Mouse (Mus musculus) forebrain, embryonic 11.5 days (tissue): ENCODE results near the gene Med16. TPM values are rescaled to one million over a fixed set of nuclear protein-coding genes. Genes with fewer than 3 reads are reported as not detected.
A peak's percentile ranks its signal among the peaks of the same experiment; 100 is the strongest.

Experiments used
- ATAC-seq: fragments of 200-750 bp; cut with Nextera tagmentation; replicated peaks from 2 replicates; pipeline ENCODE4 v1.8.0; 2017; ENCODE audit warnings: moderate TSS enrichment; ENCODE audit not compliant: low FRiP score
- DNase-seq: peaks from one replicate; pipeline ENCODE4 v3.0.0-alpha.2; 2017; ENCODE audit warnings: low spot score
- H3K27ac ChIP-seq: fragments of 300-500 bp; sonication (generic); 2 replicates; pipeline ENCODE4 v1.5.1; 2014; ENCODE audit warnings: low read depth, low read length
- H3K27me3 ChIP-seq: fragments of 300-500 bp; sonication (generic); 2 replicates; pipeline ENCODE4 v1.6.1; 2014; ENCODE audit warnings: mild to moderate bottlenecking, low read length, mixed read lengths; ENCODE audit not compliant: control insufficient read depth, insufficient read depth
- H3K36me3 ChIP-seq: fragments of 300-500 bp; sonication (generic); 2 replicates; pipeline ENCODE4 v1.6.1; 2014; ENCODE audit warnings: mild to moderate bottlenecking, low read length, moderate library complexity, mixed read lengths; ENCODE audit not compliant: control insufficient read depth, insufficient read depth
- H3K4me1 ChIP-seq: fragments of 300-500 bp; sonication (generic); replicated peaks from 2 replicates; pipeline ENCODE4 v1.6.1; 2014; ENCODE audit warnings: low read length, mixed read lengths; ENCODE audit not compliant: control insufficient read depth, insufficient read depth
- H3K4me2 ChIP-seq: fragments of 300-500 bp; sonication (generic); 2 replicates; pipeline ENCODE4 v1.6.1; 2014; ENCODE audit warnings: low read depth, mild to moderate bottlenecking, low read length, moderate library complexity, mixed read lengths; ENCODE audit not compliant: severe bottlenecking
- H3K4me3 ChIP-seq: fragments of 300-500 bp; sonication (generic); 2 replicates; pipeline ENCODE4 v1.5.1; 2014; ENCODE audit warnings: low read depth, low read length
- H3K9ac ChIP-seq: fragments of 300-500 bp; sonication (generic); 2 replicates; pipeline ENCODE4 v1.6.1; 2014; ENCODE audit warnings: low read length
- H3K9me3 ChIP-seq: fragments of 300-500 bp; sonication (generic); 2 replicates; pipeline ENCODE4 v1.6.1; 2016; ENCODE audit warnings: low read length, mixed read lengths; ENCODE audit not compliant: control insufficient read depth
- WGBS: fragments of 180-500 bp; shearing (Covaris S2); extraction: QIAGEN DNeasy Blood & Tissue Kit; methylation state at CpG from one replicate; pipeline ENCODE4 v1.1.7; 2014; 5-methylcytosine and 5-hydroxymethylcytosine counted together
- polyA plus RNA-seq: library from polyadenylated mRNA; unstranded; fragments of >200 nt; fragmentation: Nextera tagmentation; extraction: Ambion mirVana; gene quantifications from 2 replicates; pipeline ENCODE4 v1.2.1, GENCODE M21; 2014

Med16 gene
- polyA plus RNA-seq, 1 experiment from 2014 or later, result 60.4 TPM

GRCm38 (mm10) chr10:79874290-79874862 is 34.3 kb downstream of the Med16 start, which contains the start of the genes Prtn3 and Plppr3:
Gene Prtn3 (plus strand): TSS chr10:79874476.
Gene Plppr3 (minus strand): TSS chr10:79874634.
- peak within 1 kb of the TSS; percentile 78 for H3K27ac ChIP-seq
- H3K27me3 ChIP-seq, result no peaks in the 10 kb centered on the region
- no peaks in the 10 kb centered on the region for H3K9me3 ChIP-seq
- peak; percentile 91 for DNase-seq
- H3K9ac ChIP-seq, result peak within 1 kb of the TSS; percentile 97
- peaks cover 4% of the 10 kb centered on the region for H3K36me3 ChIP-seq
- peak within 1 kb of the TSS; percentile 78 for H3K4me3 ChIP-seq
- WGBS, result under 1% methylated on average over 48 of the region's 57 CpGs
- ATAC-seq, result peak; percentile 89
- peak within 1 kb of the TSS; percentile 79 for H3K4me2 ChIP-seq
- peaks cover 10% of the 10 kb centered on the region; the same call in 1 of the 2 replicates for H3K4me1 ChIP-seq

GRCm38 (mm10) chr10:79873715-79874289 is 34.9 kb downstream of the Med16 start:
- WGBS, result 1% methylated on average over 26 of the region's 26 CpGs
- H3K9ac ChIP-seq, result peak overlapping the region; percentile 97

DNA sequence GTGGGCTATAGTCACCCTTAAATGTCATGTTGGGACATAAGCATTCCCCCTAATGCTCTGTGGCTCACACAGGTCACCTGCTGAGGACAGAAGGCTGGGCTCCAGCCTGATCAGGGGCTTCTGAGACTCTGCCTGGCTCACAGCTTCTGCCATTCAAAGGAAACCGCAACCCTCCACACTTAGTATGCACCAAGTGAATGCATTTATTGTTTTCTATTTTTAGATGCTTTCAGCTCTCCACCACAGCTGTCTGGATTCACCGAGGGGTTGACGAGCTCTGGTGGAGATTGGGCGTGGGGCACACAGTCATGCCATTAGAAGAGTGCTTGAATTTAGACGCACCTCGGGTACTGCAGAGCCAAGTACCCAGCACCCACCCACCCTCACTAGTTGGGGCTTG is 35.4 kb downstream of the Med16 start:
- H3K27ac ChIP-seq, result 0 out of 2 replicates have a peak overlapping the region, but pooled peaks have one; percentile 78
- H3K27me3 ChIP-seq, result no peaks in the 10 kb centered on the region
- WGBS, result 10% methylated on average over 6 of the region's 6 CpGs
- DNase-seq (no peak), ATAC-seq (0 out of 2 replicates have a peak, but pooled peaks have one; percentile 5)
- peaks cover 4% of the 10 kb centered on the region for H3K36me3 ChIP-seq
- peaks cover 10% of the 10 kb centered on the region; the same call in 1 of the 2 replicates for H3K4me1 ChIP-seq
- H3K4me2 ChIP-seq, result peak overlapping the region; percentile 79
- H3K4me3 ChIP-seq, result peak overlapping the region; percentile 78
- peak overlapping the region; percentile 97 for H3K9ac ChIP-seq
- no peaks in the 10 kb centered on the region for H3K9me3 ChIP-seq

More at GRCm38 (mm10) chr10:79873715-79874289, 34.9 kb downstream of the Med16 start:
- ATAC-seq (peak; percentile 1), DNase-seq (no peak)
- Histone ChIP-seq H3K4me1 (peaks cover 10% of the 10 kb centered on the region; the same call in 1 of the 2 replicates), H3K4me3 (peak overlapping the region; percentile 78), H3K27ac (peak overlapping the region; percentile 78), H3K4me2 (peak overlapping the region; percentile 79), H3K27me3 (no peaks in the 10 kb centered on the region), H3K36me3 (peaks cover 4% of the 10 kb centered on the region), H3K9me3 (no peaks in the 10 kb centered on the region)

- Histone ChIP-seq H3K9me3 (no peaks in the 10 kb centered on the region), H3K36me3 (peaks cover 4% of the 10 kb centered on the region), H3K27ac (no peak overlapping the region), H3K9ac (peak overlapping the region; percentile 97), H3K27me3 (no peaks in the 10 kb centered on the region), H3K4me1 (peaks cover 10% of the 10 kb centered on the region; the same call in 1 of the 2 replicates), H3K4me3 (peak overlapping the region; percentile 78), H3K4me2 (peak overlapping the region; percentile 79)
- WGBS, result 41% methylated on average over 3 of the region's 3 CpGs
- DNase-seq (no peak), ATAC-seq (no peak)
Observed at GRCm38 (mm10) chr10:79872862-79873261, 35.9 kb downstream of the Med16 start.

DNA sequence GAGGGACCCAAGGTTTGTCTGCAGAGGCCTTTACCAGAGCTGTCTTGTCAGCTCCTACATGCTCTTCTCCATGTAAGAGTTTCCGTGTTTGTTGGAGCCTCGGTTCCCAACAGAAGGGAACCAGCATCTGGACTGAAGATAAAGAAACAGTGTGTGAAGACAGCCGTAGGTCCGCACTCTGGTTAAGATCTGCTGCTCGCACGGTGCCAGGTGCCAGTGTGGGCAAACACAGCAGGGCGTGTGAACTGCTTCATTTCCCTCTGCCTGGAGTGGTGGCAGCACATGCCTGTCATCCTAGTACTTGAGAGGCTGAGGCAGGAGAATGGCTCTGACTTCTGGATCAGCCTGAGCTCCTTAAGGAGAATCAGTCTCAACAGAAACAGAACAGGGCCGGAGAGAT is 36.9 kb downstream of the Med16 start:
- no peak overlapping the region for H3K9ac ChIP-seq
- no peak for DNase-seq
- peaks cover 10% of the 10 kb centered on the region; the same call in 1 of the 2 replicates for H3K4me1 ChIP-seq
- 91% methylated on average over 8 of the region's 8 CpGs for WGBS
- H3K4me3 ChIP-seq, result no peak overlapping the region
- H3K36me3 ChIP-seq, result peaks cover 4% of the 10 kb centered on the region
- no peak for ATAC-seq
- H3K27ac ChIP-seq, result no peak overlapping the region
- H3K27me3 ChIP-seq, result no peaks in the 10 kb centered on the region
- H3K9me3 ChIP-seq, result no peaks in the 10 kb centered on the region
- H3K4me2 ChIP-seq, result no peak overlapping the region

GRCm38 (mm10) chr10:79866601-79867000 is 42.1 kb downstream of the Med16 start:
- Histone ChIP-seq H3K27me3 (no peaks in the 10 kb centered on the region), H3K4me1 (no peaks in the 10 kb centered on the region; the same call in 1 of the 2 replicates), H3K36me3 (peaks cover 28% of the 10 kb centered on the region), H3K27ac (no peak overlapping the region), H3K4me2 (no peak overlapping the region), H3K4me3 (no peak overlapping the region), H3K9ac (no peak overlapping the region), H3K9me3 (no peaks in the 10 kb centered on the region)
- 86% methylated on average over 11 of the region's 11 CpGs for WGBS
- no peak for ATAC-seq
- no peak for DNase-seq

DNA sequence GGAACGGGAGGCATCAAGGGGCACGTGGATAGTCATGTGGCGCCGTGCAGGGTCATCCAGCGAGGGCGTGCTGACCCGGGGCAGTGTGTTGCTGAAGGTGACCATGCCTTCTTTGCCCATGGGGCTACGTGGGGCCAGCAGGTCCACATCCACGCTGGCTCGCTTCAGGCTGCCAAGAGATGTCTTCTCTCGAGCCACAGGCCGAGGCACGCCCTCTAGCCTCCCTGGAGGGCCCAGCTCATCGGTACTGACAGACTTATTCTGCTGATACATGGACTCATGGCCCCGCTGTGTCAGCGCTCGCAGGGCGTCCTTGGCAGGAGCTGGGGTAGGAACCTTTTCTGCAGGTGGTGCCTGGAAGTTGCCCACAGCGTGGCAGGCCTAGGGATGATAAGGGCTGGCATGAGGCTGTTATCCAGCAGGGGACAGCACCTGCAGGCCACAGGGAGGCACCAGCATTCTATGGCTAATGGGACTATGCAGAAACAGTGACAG is 42.9 kb downstream of the Med16 start:
- no peak overlapping the region for H3K4me2 ChIP-seq
- H3K9ac ChIP-seq, result no peak overlapping the region
- peaks cover 29% of the 10 kb centered on the region for H3K36me3 ChIP-seq
- no peak for DNase-seq
- no peak overlapping the region for H3K27ac ChIP-seq
- H3K27me3 ChIP-seq, result no peaks in the 10 kb centered on the region
- WGBS, result 85% methylated on average over 19 of the region's 19 CpGs
- no peaks in the 10 kb centered on the region for H3K9me3 ChIP-seq
- no peaks in the 10 kb centered on the region for H3K4me1 ChIP-seq
- ATAC-seq, result 0 out of 2 replicates have a peak, but pooled peaks have one; percentile 10
- H3K4me3 ChIP-seq, result no peak overlapping the region

DNA sequence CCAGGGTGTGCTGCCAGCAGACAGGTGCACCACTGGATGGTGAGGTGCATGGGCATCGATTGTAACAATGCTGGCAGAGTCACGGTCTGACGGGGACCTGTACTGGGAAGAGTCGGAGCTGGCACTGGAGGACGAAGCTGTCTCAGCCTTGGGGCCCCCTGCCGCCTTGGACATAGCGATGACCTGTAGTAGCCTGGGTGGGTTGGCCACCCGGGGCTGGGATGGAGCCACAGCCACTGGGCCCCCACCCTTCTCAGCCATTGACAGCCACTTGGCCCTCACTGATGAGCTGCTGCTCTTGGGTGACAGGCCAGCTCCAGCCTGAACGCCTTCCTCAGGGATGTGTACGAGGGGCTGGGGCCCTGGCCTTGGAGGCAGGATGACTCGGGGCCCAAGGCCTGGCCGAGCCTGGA is 43.5 kb downstream of the Med16 start:
- DNase-seq (no peak), ATAC-seq (peak; percentile 31)
- no peaks in the 10 kb centered on the region for H3K9me3 ChIP-seq
- H3K36me3 ChIP-seq, result peaks cover 36% of the 10 kb centered on the region
- H3K27me3 ChIP-seq, result no peaks in the 10 kb centered on the region
- no peak overlapping the region for H3K4me2 ChIP-seq
- no peak overlapping the region for H3K9ac ChIP-seq
- 70% methylated on average over 12 of the region's 12 CpGs for WGBS
- 0 out of 2 replicates have a peak overlapping the region, but pooled peaks have one; percentile 12 for H3K27ac ChIP-seq
- H3K4me1 ChIP-seq, result no peaks in the 10 kb centered on the region
- H3K4me3 ChIP-seq, result no peak overlapping the region
